Mouse (Mus musculus): ENCODE data around the gene Zdhhc14. TPM values are rescaled to one million over a fixed set of nuclear protein-coding genes. Genes with fewer than 3 reads are reported as not detected.

The Zdhhc14 gene
- 1.3 and 2.2 TPM in 2 replicates for polyA plus RNA-seq (2016; fragmentation: Nextera tagmentation; extraction: Ambion mirVana)

GRCm38 (mm10) chr17:5491801-5492745 is at the start of gene Zdhhc14:
TSS of gene Zdhhc14 (plus strand) at chr17:5492557.
- H3K27me3 ChIP-seq (ENCODE audit: insufficient read depth, poor library complexity, severe bottlenecking), result peaks cover 41% of the 10 kb centered on the region
- under 1% methylated on average over 70 of the region's 70 CpGs for WGBS

GRCm38 (mm10) chr17:5443260-5443659 is 49.1 kb upstream of the Zdhhc14 start:
- peaks cover 17% of the 10 kb centered on the region for H3K4me1 ChIP-seq (replicated peaks)
- 0 out of 2 replicates have a peak, but pooled peaks cover 2% of the 10 kb centered on the region for H3K36me3 ChIP-seq
- no peaks in the 10 kb centered on the region for H3K9me3 ChIP-seq
- no peak for DNase-seq (ENCODE audit: low spot score)
- WGBS, result 78% methylated on average over 3 of the region's 3 CpGs
- no peak overlapping the region for H3K27ac ChIP-seq
- H3K4me3 ChIP-seq, result no peak overlapping the region
- peaks cover 1% of the 10 kb centered on the region; the same call in 1 of the 2 replicates for H3K27me3 ChIP-seq (ENCODE audit: insufficient read depth, poor library complexity, severe bottlenecking)

More at GRCm38 (mm10) chr17:5491801-5492745, at the start of gene Zdhhc14:
- Histone ChIP-seq H3K27ac (peak within 1 kb of the TSS; percentile 90), H3K4me1 (replicated peaks) (peaks cover 23% of the 10 kb centered on the region), H3K4me3 (peak within 1 kb of the TSS; percentile 71), H3K9me3 (no peaks in the 10 kb centered on the region), H3K36me3 (no peaks in the 10 kb centered on the region)
- peak; percentile 89 for DNase-seq (ENCODE audit: low spot score)

- no peaks in the 10 kb centered on the region for H3K9me3 ChIP-seq
- H3K4me3 ChIP-seq, result no peak overlapping the region
- H3K27me3 ChIP-seq (ENCODE audit: insufficient read depth, poor library complexity, severe bottlenecking), result peaks cover 6% of the 10 kb centered on the region; the same call in 1 of the 2 replicates
- no peak overlapping the region for H3K27ac ChIP-seq
- no peaks in the 10 kb centered on the region for H3K36me3 ChIP-seq
- peaks cover 15% of the 10 kb centered on the region for H3K4me1 ChIP-seq (replicated peaks)
- 75% methylated on average over 5 of the region's 5 CpGs for WGBS
- no peak for DNase-seq (ENCODE audit: low spot score)
Observed at GRCm38 (mm10) chr17:5443751-5444150, 48.6 kb upstream of the Zdhhc14 start.

GRCm38 (mm10) chr17:5453657-5454056 is 38.7 kb upstream of the Zdhhc14 start:
- H3K4me3 ChIP-seq, result no peak overlapping the region
- H3K9me3 ChIP-seq, result no peaks in the 10 kb centered on the region
- no peak for DNase-seq (ENCODE audit: low spot score)
- H3K36me3 ChIP-seq, result no peaks in the 10 kb centered on the region
- peaks cover 1% of the 10 kb centered on the region; the same call in 1 of the 2 replicates for H3K27me3 ChIP-seq (ENCODE audit: insufficient read depth, poor library complexity, severe bottlenecking)
- H3K27ac ChIP-seq, result no peak overlapping the region
- 85% methylated on average over 4 of the region's 4 CpGs for WGBS
- no peaks in the 10 kb centered on the region for H3K4me1 ChIP-seq (replicated peaks)

- Histone ChIP-seq H3K4me3 (no peak overlapping the region), H3K36me3 (no peaks in the 10 kb centered on the region), H3K27me3 (ENCODE audit: insufficient read depth, poor library complexity, severe bottlenecking) (no peaks in the 10 kb centered on the region), H3K9me3 (no peaks in the 10 kb centered on the region), H3K4me1 (replicated peaks) (no peaks in the 10 kb centered on the region), H3K27ac (no peak overlapping the region)
- DNase-seq (ENCODE audit: low spot score), result no peak
- WGBS, result 88% methylated on average over 2 of the region's 2 CpGs
Observed at GRCm38 (mm10) chr17:5463912-5464311, 28.4 kb upstream of the Zdhhc14 start.

- no peaks in the 10 kb centered on the region for H3K9me3 ChIP-seq
- DNase-seq (ENCODE audit: low spot score), result no peak
- no peaks in the 10 kb centered on the region for H3K4me1 ChIP-seq (replicated peaks)
- no peak overlapping the region for H3K4me3 ChIP-seq
- H3K27ac ChIP-seq, result no peak overlapping the region
- H3K36me3 ChIP-seq, result no peaks in the 10 kb centered on the region
- no peaks in the 10 kb centered on the region for H3K27me3 ChIP-seq (ENCODE audit: insufficient read depth, poor library complexity, severe bottlenecking)
- WGBS, result 82% methylated on average over 8 of the region's 8 CpGs
Observed at GRCm38 (mm10) chr17:5466736-5467135, 25.6 kb upstream of the Zdhhc14 start.

- Histone ChIP-seq H3K9me3 (no peaks in the 10 kb centered on the region), H3K4me3 (no peak overlapping the region), H3K27me3 (ENCODE audit: insufficient read depth, poor library complexity, severe bottlenecking) (no peaks in the 10 kb centered on the region), H3K4me1 (replicated peaks) (no peaks in the 10 kb centered on the region), H3K36me3 (no peaks in the 10 kb centered on the region), H3K27ac (no peak overlapping the region)
- DNase-seq (ENCODE audit: low spot score), result no peak
- 56% methylated on average over 4 of the region's 4 CpGs for WGBS
Observed at GRCm38 (mm10) chr17:5467177-5467576, 25.2 kb upstream of the Zdhhc14 start.

GRCm38 (mm10) chr17:5472268-5472667 is 20.1 kb upstream of the Zdhhc14 start:
- WGBS, result 43% methylated on average over 3 of the region's 3 CpGs

GRCm38 (mm10) chr17:5475960-5476725 is 16.2 kb upstream of the Zdhhc14 start:
- Histone ChIP-seq H3K9me3 (no peaks in the 10 kb centered on the region), H3K4me3 (no peak overlapping the region), H3K27me3 (ENCODE audit: insufficient read depth, poor library complexity, severe bottlenecking) (no peaks in the 10 kb centered on the region), H3K36me3 (no peaks in the 10 kb centered on the region), H3K27ac (no peak overlapping the region), H3K4me1 (replicated peaks) (no peaks in the 10 kb centered on the region)
- 68% methylated on average over 14 of the region's 14 CpGs for WGBS
- peak; percentile 13 for DNase-seq (ENCODE audit: low spot score)

More at GRCm38 (mm10) chr17:5472268-5472667, 20.1 kb upstream of the Zdhhc14 start:
- no peaks in the 10 kb centered on the region for H3K9me3 ChIP-seq
- no peaks in the 10 kb centered on the region for H3K36me3 ChIP-seq
- no peak for DNase-seq (ENCODE audit: low spot score)
- no peaks in the 10 kb centered on the region for H3K27me3 ChIP-seq (ENCODE audit: insufficient read depth, poor library complexity, severe bottlenecking)
- H3K27ac ChIP-seq, result no peak overlapping the region
- no peak overlapping the region for H3K4me3 ChIP-seq
- H3K4me1 ChIP-seq (replicated peaks), result no peaks in the 10 kb centered on the region

GRCm38 (mm10) chr17:5483456-5483855 is 8.9 kb upstream of the Zdhhc14 start:
- H3K4me1 ChIP-seq (replicated peaks), result no peaks in the 10 kb centered on the region

GRCm38 (mm10) chr17:5484663-5485062 is 7.7 kb upstream of the Zdhhc14 start:
- H3K27me3 ChIP-seq (ENCODE audit: insufficient read depth, poor library complexity, severe bottlenecking), result peaks cover 4% of the 10 kb centered on the region; the same call in 1 of the 2 replicates
- WGBS, result 95% methylated on average over 1 of the region's 1 CpGs
- H3K4me1 ChIP-seq (replicated peaks), result no peaks in the 10 kb centered on the region
- no peak overlapping the region for H3K27ac ChIP-seq
- no peak for DNase-seq (ENCODE audit: low spot score)
- no peaks in the 10 kb centered on the region for H3K9me3 ChIP-seq
- H3K4me3 ChIP-seq, result no peak overlapping the region
- no peaks in the 10 kb centered on the region for H3K36me3 ChIP-seq

More at GRCm38 (mm10) chr17:5483456-5483855, 8.9 kb upstream of the Zdhhc14 start:
- Histone ChIP-seq H3K27me3 (ENCODE audit: insufficient read depth, poor library complexity, severe bottlenecking) (peaks cover 4% of the 10 kb centered on the region; the same call in 1 of the 2 replicates), H3K9me3 (no peaks in the 10 kb centered on the region), H3K36me3 (no peaks in the 10 kb centered on the region), H3K27ac (no peak overlapping the region), H3K4me3 (no peak overlapping the region)
- no peak for DNase-seq (ENCODE audit: low spot score)
- 60% methylated on average over 4 of the region's 4 CpGs for WGBS

GRCm38 (mm10) chr17:5488156-5488555 is 4.2 kb upstream of the Zdhhc14 start:
- peaks cover 12% of the 10 kb centered on the region for H3K4me1 ChIP-seq (replicated peaks)
- no peaks in the 10 kb centered on the region for H3K9me3 ChIP-seq
- no peaks in the 10 kb centered on the region for H3K36me3 ChIP-seq
- WGBS, result 74% methylated on average over 9 of the region's 9 CpGs
- no peak for DNase-seq (ENCODE audit: low spot score)
- no peak overlapping the region for H3K4me3 ChIP-seq
- H3K27ac ChIP-seq, result no peak overlapping the region
- H3K27me3 ChIP-seq (ENCODE audit: insufficient read depth, poor library complexity, severe bottlenecking), result peaks cover 9% of the 10 kb centered on the region; the same call in 1 of the 2 replicates

Data from hindbrain, embryonic 10.5 days (tissue).